Mouse (Mus musculus): Measurements from ENCODE around the gene Celsr1. TPM values are rescaled to one million over a fixed set of nuclear protein-coding genes. Genes with fewer than 3 reads are reported as not detected.
A peak's percentile ranks its signal among the peaks of the same experiment; 100 is the strongest.

The Celsr1 gene
- polyA plus RNA-seq, 1 experiment from 2014 or later: 1.1 TPM

- no peaks in the 10 kb centered on the region for H3K36me3 ChIP-seq
- H3K4me2 ChIP-seq (replicated peaks): no peak overlapping the region
- H3K9ac ChIP-seq: no peak overlapping the region
- no peak for ATAC-seq
- peaks cover 3% of the 10 kb centered on the region; the same call in 1 of the 2 replicates for H3K4me1 ChIP-seq (replicated peaks)
- no peak overlapping the region for H3K27ac ChIP-seq
- no peak overlapping the region for H3K4me3 ChIP-seq (replicated peaks)
- H3K27me3 ChIP-seq (replicated peaks): peaks cover 18% of the 10 kb centered on the region
- H3K9me3 ChIP-seq: no peaks in the 10 kb centered on the region
- 65% methylated on average over 9 of the region's 9 CpGs for WGBS
Observed at GRCm38 (mm10) chr15:86021971-86022370, 11.6 kb downstream of the Celsr1 start.

GRCm38 (mm10) chr15:86021301-86021700, 12.3 kb downstream of the Celsr1 start:
- peaks cover 4% of the 10 kb centered on the region for H3K4me1 ChIP-seq (replicated peaks)
- no peak overlapping the region for H3K4me3 ChIP-seq (replicated peaks)
- no peak overlapping the region for H3K9ac ChIP-seq
- no peak overlapping the region for H3K4me2 ChIP-seq (replicated peaks)
- 18% methylated on average over 9 of the region's 9 CpGs for WGBS
- no peak overlapping the region for H3K27ac ChIP-seq
- H3K27me3 ChIP-seq (replicated peaks): peaks cover 19% of the 10 kb centered on the region
- H3K9me3 ChIP-seq: no peaks in the 10 kb centered on the region
- ATAC-seq: peak; percentile 74
- no peaks in the 10 kb centered on the region for H3K36me3 ChIP-seq

GRCm38 (mm10) chr15:86020008-86020407, 13.6 kb downstream of the Celsr1 start:
- H3K4me3 ChIP-seq (replicated peaks): no peak overlapping the region
- peaks cover 12% of the 10 kb centered on the region for H3K4me1 ChIP-seq (replicated peaks)
- WGBS: 78% methylated on average over 8 of the region's 8 CpGs
- no peaks in the 10 kb centered on the region for H3K9me3 ChIP-seq
- no peak overlapping the region for H3K27ac ChIP-seq
- H3K4me2 ChIP-seq (replicated peaks): no peak overlapping the region
- ATAC-seq: no peak
- no peaks in the 10 kb centered on the region for H3K36me3 ChIP-seq
- no peak overlapping the region for H3K9ac ChIP-seq
- peaks cover 17% of the 10 kb centered on the region for H3K27me3 ChIP-seq (replicated peaks)

- H3K4me1 ChIP-seq (replicated peaks): peaks cover 12% of the 10 kb centered on the region
- no peak overlapping the region for H3K9ac ChIP-seq
- peaks cover 17% of the 10 kb centered on the region for H3K27me3 ChIP-seq (replicated peaks)
- H3K27ac ChIP-seq: no peak overlapping the region
- no peaks in the 10 kb centered on the region for H3K9me3 ChIP-seq
- H3K4me2 ChIP-seq (replicated peaks): no peak overlapping the region
- ATAC-seq: no peak
- WGBS: 91% methylated on average over 5 of the region's 5 CpGs
- H3K36me3 ChIP-seq: no peaks in the 10 kb centered on the region
- H3K4me3 ChIP-seq (replicated peaks): no peak overlapping the region
Observed at GRCm38 (mm10) chr15:86018753-86019512, 14.6 kb downstream of the Celsr1 start.

- Histone ChIP-seq H3K36me3 (no peaks in the 10 kb centered on the region), H3K27me3 (replicated peaks) (peaks cover 4% of the 10 kb centered on the region), H3K4me2 (replicated peaks) (no peak overlapping the region), H3K4me1 (replicated peaks) (peaks cover 12% of the 10 kb centered on the region), H3K9me3 (no peaks in the 10 kb centered on the region), H3K27ac (no peak overlapping the region), H3K9ac (no peak overlapping the region), H3K4me3 (replicated peaks) (no peak overlapping the region)
- ATAC-seq: no peak
- WGBS: 85% methylated on average over 6 of the region's 6 CpGs
Observed at GRCm38 (mm10) chr15:86017336-86017735, 16.2 kb downstream of the Celsr1 start.

GRCm38 (mm10) chr15:86015860-86016541, 17.6 kb downstream of the Celsr1 start:
- no peak overlapping the region for H3K27ac ChIP-seq
- H3K36me3 ChIP-seq: no peaks in the 10 kb centered on the region
- no peak overlapping the region for H3K4me2 ChIP-seq (replicated peaks)
- H3K4me1 ChIP-seq (replicated peaks): peaks cover 9% of the 10 kb centered on the region
- H3K9me3 ChIP-seq: no peaks in the 10 kb centered on the region
- H3K4me3 ChIP-seq (replicated peaks): no peak overlapping the region
- WGBS: 46% methylated on average over 13 of the region's 13 CpGs
- peak; percentile 63 for ATAC-seq
- peaks cover 13% of the 10 kb centered on the region for H3K27me3 ChIP-seq (replicated peaks)
- H3K9ac ChIP-seq: no peak overlapping the region

GRCm38 (mm10) chr15:86015026-86015425, 18.6 kb downstream of the Celsr1 start:
- WGBS: 60% methylated on average over 7 of the region's 7 CpGs
- ATAC-seq: no peak
- H3K9ac ChIP-seq: no peak overlapping the region
- H3K36me3 ChIP-seq: no peaks in the 10 kb centered on the region
- H3K4me3 ChIP-seq (replicated peaks): no peak overlapping the region
- H3K27ac ChIP-seq: no peak overlapping the region
- no peak overlapping the region for H3K4me2 ChIP-seq (replicated peaks)
- H3K9me3 ChIP-seq: no peaks in the 10 kb centered on the region
- H3K4me1 ChIP-seq (replicated peaks): peaks cover 9% of the 10 kb centered on the region; the same call in 1 of the 2 replicates
- peaks cover 15% of the 10 kb centered on the region for H3K27me3 ChIP-seq (replicated peaks)

- 55% methylated on average over 10 of the region's 10 CpGs for WGBS
- Histone ChIP-seq H3K4me2 (replicated peaks) (no peak overlapping the region), H3K36me3 (no peaks in the 10 kb centered on the region), H3K4me3 (replicated peaks) (no peak overlapping the region), H3K27me3 (replicated peaks) (peaks cover 15% of the 10 kb centered on the region), H3K4me1 (replicated peaks) (peaks cover 9% of the 10 kb centered on the region; the same call in 1 of the 2 replicates), H3K9me3 (no peaks in the 10 kb centered on the region), H3K9ac (no peak overlapping the region), H3K27ac (no peak overlapping the region)
- no peak for ATAC-seq
Observed at GRCm38 (mm10) chr15:86013656-86014055, 19.9 kb downstream of the Celsr1 start.

- Histone ChIP-seq H3K9me3 (no peaks in the 10 kb centered on the region), H3K27ac (no peak overlapping the region), H3K4me3 (replicated peaks) (no peak overlapping the region), H3K4me1 (replicated peaks) (peaks cover 9% of the 10 kb centered on the region; the same call in 1 of the 2 replicates), H3K4me2 (replicated peaks) (no peak overlapping the region), H3K36me3 (no peaks in the 10 kb centered on the region), H3K27me3 (replicated peaks) (peaks cover 15% of the 10 kb centered on the region), H3K9ac (no peak overlapping the region)
- no peak for ATAC-seq
- 49% methylated on average over 2 of the region's 2 CpGs for WGBS
Observed at GRCm38 (mm10) chr15:86013130-86013529, 20.4 kb downstream of the Celsr1 start.

GRCm38 (mm10) chr15:86007690-86008121, 25.9 kb downstream of the Celsr1 start:
- ATAC-seq: peak; percentile 63
- Histone ChIP-seq H3K27ac (no peak overlapping the region), H3K9ac (no peak overlapping the region), H3K4me3 (replicated peaks) (no peak overlapping the region), H3K27me3 (replicated peaks) (peaks cover 12% of the 10 kb centered on the region; the same call in 1 of the 2 replicates), H3K36me3 (no peaks in the 10 kb centered on the region), H3K4me2 (replicated peaks) (no peak overlapping the region), H3K4me1 (replicated peaks) (no peaks in the 10 kb centered on the region), H3K9me3 (no peaks in the 10 kb centered on the region)
- WGBS: 18% methylated on average over 6 of the region's 6 CpGs

GRCm38 (mm10) chr15:86005691-86006525, 27.7 kb downstream of the Celsr1 start:
- Histone ChIP-seq H3K9me3 (no peaks in the 10 kb centered on the region), H3K4me1 (replicated peaks) (no peaks in the 10 kb centered on the region), H3K27me3 (replicated peaks) (peaks cover under 1% of the 10 kb centered on the region), H3K36me3 (no peaks in the 10 kb centered on the region), H3K9ac (no peak overlapping the region), H3K27ac (no peak overlapping the region), H3K4me2 (replicated peaks) (no peak overlapping the region), H3K4me3 (replicated peaks) (no peak overlapping the region)
- ATAC-seq: no peak
- WGBS: 33% methylated on average over 11 of the region's 11 CpGs

- H3K4me3 ChIP-seq (replicated peaks): no peak overlapping the region
- no peak overlapping the region for H3K27ac ChIP-seq
- ATAC-seq: no peak
- H3K9me3 ChIP-seq: no peaks in the 10 kb centered on the region
- no peaks in the 10 kb centered on the region for H3K4me1 ChIP-seq (replicated peaks)
- no peaks in the 10 kb centered on the region for H3K36me3 ChIP-seq
- H3K27me3 ChIP-seq (replicated peaks): no peaks in the 10 kb centered on the region; the same call in 1 of the 2 replicates
- H3K4me2 ChIP-seq (replicated peaks): no peak overlapping the region
- no peak overlapping the region for H3K9ac ChIP-seq
- 91% methylated on average over 3 of the region's 3 CpGs for WGBS
Observed at GRCm38 (mm10) chr15:86004048-86004447, 29.5 kb downstream of the Celsr1 start.

All from intestine, embryonic 15.5 days (tissue).